Mouse (Mus musculus): ENCODE data around the gene Mcidas. TPM values are rescaled to one million over a fixed set of nuclear protein-coding genes. Genes with fewer than 3 reads are reported as not detected.

Mcidas gene
- polyA plus RNA-seq, 1 experiment from 2014 or later = not detected

DNA sequence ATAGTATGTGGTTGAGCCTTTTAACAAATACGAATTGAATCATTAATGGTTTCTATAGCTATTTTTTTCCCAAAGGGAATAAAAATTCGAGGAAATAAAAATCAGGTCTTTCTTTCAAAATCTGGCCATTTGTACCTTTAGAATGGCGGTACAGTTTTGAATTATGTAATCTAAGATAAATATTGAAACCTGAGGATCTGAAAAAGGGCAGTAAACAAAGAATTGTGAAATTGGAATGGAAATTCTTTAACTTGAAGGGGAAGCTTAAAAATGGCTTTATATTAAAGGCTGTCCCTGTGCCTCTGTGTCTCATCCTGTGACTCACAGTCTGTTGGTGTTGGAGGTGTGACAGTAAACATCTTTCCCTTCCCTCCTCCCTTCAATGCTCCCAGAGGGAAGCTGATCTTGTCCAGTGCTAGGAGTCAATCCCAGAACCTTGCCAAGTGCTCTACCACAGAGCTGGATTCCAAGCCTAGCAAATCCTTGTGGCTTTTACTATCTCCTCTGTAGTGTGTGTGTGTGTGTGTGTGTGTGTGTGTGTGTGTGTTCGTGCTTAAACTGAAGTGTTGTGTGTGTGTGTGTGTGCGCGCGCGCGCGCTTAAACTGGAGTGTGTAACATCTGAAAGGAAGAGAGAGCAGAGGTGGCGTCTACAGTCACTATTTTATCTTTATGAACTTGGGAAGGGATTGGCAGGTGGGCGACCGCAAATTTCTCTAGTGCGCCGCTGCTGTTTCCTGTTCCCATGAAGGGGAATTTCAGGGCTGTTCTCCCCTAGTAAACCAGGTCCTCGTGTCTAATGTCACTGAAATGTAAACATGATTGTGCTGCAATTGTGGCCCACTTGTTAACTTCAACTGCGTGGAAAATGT, 29.9 kb downstream of the Mcidas start:
- Histone ChIP-seq H3K27ac (ENCODE audit: low read depth, low read length) (no peak overlapping the region), H3K4me3 (ENCODE audit: low read depth, low read length) (no peak overlapping the region), H3K27me3 (replicated peaks; ENCODE audit: control insufficient read depth, insufficient read depth, low read length) (peaks cover 4% of the 10 kb centered on the region), H3K36me3 (ENCODE audit: control insufficient read depth, insufficient read depth, low read length) (no peaks in the 10 kb centered on the region), H3K4me1 (replicated peaks; ENCODE audit: control insufficient read depth, insufficient read depth, low read length) (no peaks in the 10 kb centered on the region), H3K4me2 (no peak overlapping the region), H3K9me3 (ENCODE audit: control insufficient read depth, low read length) (no peaks in the 10 kb centered on the region), H3K9ac (ENCODE audit: low read depth, low read length) (no peak overlapping the region)
- ATAC-seq (replicated peaks; ENCODE audit: low FRiP score) = no peak
- no peak for DNase-seq (ENCODE audit: low spot score)
- 76% methylated on average over 17 of the region's 17 CpGs for WGBS

DNA sequence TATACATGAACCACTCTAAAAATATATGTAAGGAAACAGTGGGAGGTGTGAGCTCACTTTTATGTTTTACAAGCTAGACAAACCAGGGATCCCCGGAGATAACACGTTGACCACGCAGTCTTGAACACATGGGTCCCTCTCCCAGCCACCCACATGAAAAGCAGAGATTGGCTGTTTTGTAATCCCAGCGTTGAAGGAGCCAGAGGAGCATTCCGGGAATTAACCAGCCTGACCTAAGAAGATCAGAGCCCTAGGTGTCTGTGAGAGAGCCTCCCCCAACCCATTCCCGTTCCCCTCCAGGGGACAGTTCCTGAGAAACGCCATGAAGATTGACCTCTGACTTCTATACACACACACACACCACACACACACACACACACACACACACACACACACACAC, 37.7 kb downstream of the Mcidas start:
- Histone ChIP-seq H3K4me3 (ENCODE audit: low read depth, low read length) (peak overlapping the region; percentile 49; the same call in 1 of the 2 replicates), H3K27me3 (replicated peaks; ENCODE audit: control insufficient read depth, insufficient read depth, low read length) (peaks cover 64% of the 10 kb centered on the region), H3K4me2 (peak overlapping the region; percentile 68), H3K9ac (ENCODE audit: low read depth, low read length) (no peak overlapping the region), H3K27ac (ENCODE audit: low read depth, low read length) (no peak overlapping the region), H3K9me3 (ENCODE audit: control insufficient read depth, low read length) (no peaks in the 10 kb centered on the region), H3K4me1 (replicated peaks; ENCODE audit: control insufficient read depth, insufficient read depth, low read length) (0 out of 2 replicates have a peak, but pooled peaks cover 3% of the 10 kb centered on the region), H3K36me3 (ENCODE audit: control insufficient read depth, insufficient read depth, low read length) (no peaks in the 10 kb centered on the region)
- DNase-seq (ENCODE audit: low spot score) (no peak), ATAC-seq (replicated peaks; ENCODE audit: low FRiP score) (no peak)
- 3% methylated on average over 7 of the region's 7 CpGs for WGBS

DNA sequence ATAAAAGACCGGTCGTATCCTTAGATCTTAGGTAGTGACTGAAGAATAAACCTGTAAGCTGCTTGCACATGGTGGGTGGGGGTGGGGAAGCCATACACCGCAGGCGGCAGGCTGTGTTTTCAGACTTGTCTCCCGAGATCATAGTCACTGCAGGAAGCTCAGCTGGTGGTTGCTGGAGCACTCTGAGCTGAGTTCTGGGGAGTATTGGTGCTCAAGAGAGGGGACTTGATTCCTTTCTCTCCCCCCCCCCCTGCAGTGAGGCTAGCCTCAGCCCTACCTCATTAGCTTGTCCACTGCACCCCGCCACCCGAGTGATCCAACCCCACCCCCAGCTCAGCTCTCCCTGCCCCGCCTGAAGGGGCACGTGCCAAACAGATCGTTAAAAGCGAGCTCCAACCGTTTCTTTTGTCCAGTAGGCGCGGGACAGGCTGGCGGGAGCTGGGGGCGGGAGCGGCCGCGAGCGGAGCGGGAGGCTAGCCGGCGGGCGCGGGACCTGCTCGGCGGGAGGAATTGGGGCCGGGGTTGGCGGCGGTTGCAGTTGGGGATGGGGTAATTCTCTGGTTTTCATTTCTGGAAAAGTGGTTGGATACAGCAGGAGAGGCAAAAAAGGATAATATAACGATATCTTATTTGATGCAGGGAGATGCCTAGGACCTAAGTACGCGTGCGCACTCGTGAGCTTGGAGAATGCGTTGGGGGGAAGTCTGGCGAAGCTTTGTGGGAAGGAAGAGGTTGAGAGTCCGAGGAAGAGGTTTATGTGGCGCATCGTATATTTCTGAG, 38.3 kb downstream of the Mcidas start:
- peak overlapping the region; percentile 59; the same call in 1 of the 2 replicates for H3K9ac ChIP-seq (ENCODE audit: low read depth, low read length)
- peaks cover 64% of the 10 kb centered on the region for H3K27me3 ChIP-seq (replicated peaks; ENCODE audit: control insufficient read depth, insufficient read depth, low read length)
- peak overlapping the region; percentile 68 for H3K4me2 ChIP-seq
- DNase-seq (ENCODE audit: low spot score) = peak; percentile 53
- WGBS = under 1% methylated on average over 40 of the region's 40 CpGs
- no peaks in the 10 kb centered on the region for H3K36me3 ChIP-seq (ENCODE audit: control insufficient read depth, insufficient read depth, low read length)
- H3K27ac ChIP-seq (ENCODE audit: low read depth, low read length) = no peak overlapping the region
- 0 out of 2 replicates have a peak, but pooled peaks cover 3% of the 10 kb centered on the region for H3K4me1 ChIP-seq (replicated peaks; ENCODE audit: control insufficient read depth, insufficient read depth, low read length)
- H3K4me3 ChIP-seq (ENCODE audit: low read depth, low read length) = peak overlapping the region; percentile 49
- no peaks in the 10 kb centered on the region for H3K9me3 ChIP-seq (ENCODE audit: control insufficient read depth, low read length)
- no peak; the same call in 1 of the 2 replicates for ATAC-seq (replicated peaks; ENCODE audit: low FRiP score)

DNA sequence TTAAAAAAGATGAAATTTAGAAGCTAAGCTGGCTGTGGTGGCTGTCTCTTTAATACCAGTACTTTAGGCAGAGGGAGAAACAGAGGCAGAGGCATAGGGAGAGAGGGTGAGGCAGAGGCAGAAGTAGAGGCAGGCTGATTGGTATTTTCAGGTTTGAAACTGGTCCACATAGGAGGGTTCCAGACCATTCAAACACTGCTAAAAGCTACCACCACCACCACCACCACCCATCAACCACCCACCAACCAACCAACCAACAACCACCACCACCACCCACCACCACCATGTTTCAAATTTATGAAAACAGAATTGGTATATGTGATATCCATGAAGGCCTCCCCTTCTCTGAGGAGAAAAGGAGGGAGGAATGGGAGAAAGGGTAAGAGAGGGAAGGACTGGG, 39.2 kb downstream of the Mcidas start:
- DNase-seq (ENCODE audit: low spot score) = no peak
- H3K27me3 ChIP-seq (replicated peaks; ENCODE audit: control insufficient read depth, insufficient read depth, low read length) = peaks cover 66% of the 10 kb centered on the region

DNA sequence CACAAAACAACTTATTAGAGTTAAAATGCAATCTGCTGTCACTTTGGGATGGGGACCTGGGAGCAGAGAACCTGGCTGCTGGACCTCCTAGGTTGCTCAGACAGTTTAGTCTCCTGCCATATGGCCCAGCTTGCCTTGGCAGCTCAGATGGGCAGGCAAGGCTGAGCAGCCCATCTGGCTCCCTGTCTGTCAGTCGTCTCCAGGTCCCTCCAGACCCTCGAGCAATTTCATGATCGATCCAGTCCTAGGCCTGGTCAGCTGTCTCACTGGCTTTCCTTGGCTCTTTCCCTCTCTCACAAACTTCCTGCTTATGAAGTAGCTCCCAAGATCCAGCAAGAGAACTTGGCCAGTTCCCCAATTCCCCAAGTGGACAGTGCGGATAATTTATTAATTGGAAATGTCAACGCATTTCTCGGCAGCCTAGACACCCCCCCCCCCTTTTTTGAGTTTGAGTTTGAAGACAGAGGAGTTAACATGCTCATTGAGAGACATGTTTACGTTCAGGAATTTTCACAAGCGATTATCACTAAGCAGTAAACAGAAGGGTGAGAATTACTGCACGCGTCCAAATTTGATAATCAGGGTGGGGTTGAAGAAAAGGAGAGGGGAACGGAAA, 40.7 kb downstream of the Mcidas start:
- WGBS = 5% methylated on average over 11 of the region's 11 CpGs
- Histone ChIP-seq H3K27me3 (replicated peaks; ENCODE audit: control insufficient read depth, insufficient read depth, low read length) (peaks cover 58% of the 10 kb centered on the region), H3K4me2 (peak overlapping the region; percentile 97), H3K27ac (ENCODE audit: low read depth, low read length) (no peak overlapping the region), H3K9ac (ENCODE audit: low read depth, low read length) (no peak overlapping the region), H3K4me1 (replicated peaks; ENCODE audit: control insufficient read depth, insufficient read depth, low read length) (peaks cover 3% of the 10 kb centered on the region; the same call in 1 of the 2 replicates), H3K9me3 (ENCODE audit: control insufficient read depth, low read length) (no peaks in the 10 kb centered on the region), H3K4me3 (ENCODE audit: low read depth, low read length) (peak overlapping the region; percentile 61), H3K36me3 (ENCODE audit: control insufficient read depth, insufficient read depth, low read length) (no peaks in the 10 kb centered on the region)
- no peak for DNase-seq (ENCODE audit: low spot score)
- peak; percentile 19; the same call in 1 of the 2 replicates for ATAC-seq (replicated peaks; ENCODE audit: low FRiP score)

More for the DNA sequence above, 39.2 kb downstream of the Mcidas start:
- Histone ChIP-seq H3K9ac (ENCODE audit: low read depth, low read length) (no peak overlapping the region), H3K4me1 (replicated peaks; ENCODE audit: control insufficient read depth, insufficient read depth, low read length) (0 out of 2 replicates have a peak, but pooled peaks cover 3% of the 10 kb centered on the region), H3K4me3 (ENCODE audit: low read depth, low read length) (no peak overlapping the region), H3K27ac (ENCODE audit: low read depth, low read length) (no peak overlapping the region), H3K36me3 (ENCODE audit: control insufficient read depth, insufficient read depth, low read length) (no peaks in the 10 kb centered on the region), H3K9me3 (ENCODE audit: control insufficient read depth, low read length) (no peaks in the 10 kb centered on the region), H3K4me2 (no peak overlapping the region)
- ATAC-seq (replicated peaks; ENCODE audit: low FRiP score) = no peak

DNA sequence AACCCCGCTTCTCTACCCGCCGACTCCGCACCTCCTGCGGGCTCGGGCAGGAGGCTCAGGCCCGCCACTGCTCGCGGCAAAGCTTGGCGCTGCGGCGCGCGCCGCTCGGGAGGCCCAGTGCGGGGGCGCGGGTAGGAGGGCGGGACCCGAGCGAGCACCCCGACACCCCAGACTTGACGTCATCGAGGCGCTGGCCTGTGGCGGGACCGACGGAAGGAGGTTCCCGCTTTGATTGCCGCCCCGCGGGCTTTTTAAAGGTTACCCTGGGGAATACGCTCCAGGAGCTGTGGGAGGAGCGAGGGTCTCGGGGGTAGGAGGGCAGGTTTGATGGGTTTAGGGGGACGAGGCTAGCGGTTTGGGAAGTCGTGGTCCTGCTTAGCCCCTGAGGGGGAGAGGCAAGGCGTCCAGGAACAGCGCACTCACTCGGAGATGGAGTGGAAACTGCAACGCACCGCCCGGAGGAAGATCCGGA, 41.3 kb downstream of the Mcidas start, which contains the start of gene Cdc20b:
Gene Cdc20b, plus strand, starts transcription at position 162 of the 472 bp plus-strand sequence.
- 0 out of 2 replicates have a peak within 1 kb of the TSS, but pooled peaks have one; percentile 41 for H3K9ac ChIP-seq (ENCODE audit: low read depth, low read length)
- H3K9me3 ChIP-seq (ENCODE audit: control insufficient read depth, low read length) = no peaks in the 10 kb centered on the region
- peaks cover 3% of the 10 kb centered on the region; the same call in 1 of the 2 replicates for H3K4me1 ChIP-seq (replicated peaks; ENCODE audit: control insufficient read depth, insufficient read depth, low read length)
- H3K27me3 ChIP-seq (replicated peaks; ENCODE audit: control insufficient read depth, insufficient read depth, low read length) = peaks cover 58% of the 10 kb centered on the region
- WGBS = under 1% methylated on average over 46 of the region's 46 CpGs
- no peaks in the 10 kb centered on the region for H3K36me3 ChIP-seq (ENCODE audit: control insufficient read depth, insufficient read depth, low read length)
- no peak within 1 kb of the TSS for H3K27ac ChIP-seq (ENCODE audit: low read depth, low read length)
- ATAC-seq (replicated peaks; ENCODE audit: low FRiP score) (peak; percentile 54), DNase-seq (ENCODE audit: low spot score) (peak; percentile 56)
- peak within 1 kb of the TSS; percentile 97 for H3K4me2 ChIP-seq
- H3K4me3 ChIP-seq (ENCODE audit: low read depth, low read length) = peak within 1 kb of the TSS; percentile 61

DNA sequence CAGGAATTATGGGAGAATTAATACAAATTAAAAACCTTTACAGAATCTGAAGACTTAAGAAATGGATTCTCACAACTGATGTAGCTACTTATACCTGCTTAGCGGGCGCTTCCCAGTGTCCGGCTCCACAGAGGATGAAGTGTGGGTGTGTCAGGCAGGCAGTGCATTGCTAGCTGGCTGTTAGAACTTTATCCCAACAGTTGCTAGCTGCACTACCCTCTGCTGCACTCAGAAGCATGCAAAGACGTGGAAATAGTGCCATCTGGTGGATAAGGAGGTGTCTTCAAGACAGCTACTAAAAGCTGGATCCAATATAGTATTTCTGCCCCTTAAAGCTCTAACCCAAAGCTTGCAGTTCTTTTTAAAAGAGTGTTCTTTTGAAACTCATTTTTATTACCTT, 42.2 kb downstream of the Mcidas start:
- WGBS = 3% methylated on average over 4 of the region's 4 CpGs
- Histone ChIP-seq H3K27me3 (replicated peaks; ENCODE audit: control insufficient read depth, insufficient read depth, low read length) (peaks cover 55% of the 10 kb centered on the region), H3K4me3 (ENCODE audit: low read depth, low read length) (peak overlapping the region; percentile 61; the same call in 1 of the 2 replicates), H3K4me2 (peak overlapping the region; percentile 97), H3K36me3 (ENCODE audit: control insufficient read depth, insufficient read depth, low read length) (no peaks in the 10 kb centered on the region), H3K27ac (ENCODE audit: low read depth, low read length) (no peak overlapping the region), H3K9ac (ENCODE audit: low read depth, low read length) (no peak overlapping the region), H3K9me3 (ENCODE audit: control insufficient read depth, low read length) (no peaks in the 10 kb centered on the region), H3K4me1 (replicated peaks; ENCODE audit: control insufficient read depth, insufficient read depth, low read length) (peaks cover 3% of the 10 kb centered on the region; the same call in 1 of the 2 replicates)
- DNase-seq (ENCODE audit: low spot score) = peak; percentile 53
- peak; percentile 86 for ATAC-seq (replicated peaks; ENCODE audit: low FRiP score)

DNA sequence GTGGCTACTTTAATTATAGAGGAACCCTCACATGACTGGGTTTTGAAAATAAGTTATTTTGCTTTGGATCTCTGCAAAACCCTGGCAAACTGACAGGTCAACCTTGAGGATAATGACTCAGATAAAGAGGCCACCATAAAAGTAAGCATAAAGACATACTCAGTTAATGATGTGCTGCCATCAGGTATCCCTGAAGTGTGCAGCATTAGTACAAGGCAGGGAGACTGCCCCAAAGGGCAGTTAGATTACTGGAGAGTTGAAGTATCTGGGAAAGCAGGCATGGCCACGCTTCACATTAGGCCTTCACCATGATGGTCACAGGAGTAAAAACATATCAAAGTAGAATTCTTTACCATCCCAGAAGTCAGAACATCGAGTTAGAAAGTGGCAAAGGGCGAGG, 51.2 kb downstream of the Mcidas start:
- no peaks in the 10 kb centered on the region for H3K9me3 ChIP-seq (ENCODE audit: control insufficient read depth, low read length)
- H3K4me1 ChIP-seq (replicated peaks; ENCODE audit: control insufficient read depth, insufficient read depth, low read length) = no peaks in the 10 kb centered on the region
- ATAC-seq (replicated peaks; ENCODE audit: low FRiP score) = no peak
- no peak overlapping the region for H3K27ac ChIP-seq (ENCODE audit: low read depth, low read length)
- DNase-seq (ENCODE audit: low spot score) = no peak
- H3K4me2 ChIP-seq = peak overlapping the region; percentile 54; the same call in 1 of the 2 replicates
- H3K4me3 ChIP-seq (ENCODE audit: low read depth, low read length) = peak overlapping the region; percentile 39
- no peaks in the 10 kb centered on the region for H3K27me3 ChIP-seq (replicated peaks; ENCODE audit: control insufficient read depth, insufficient read depth, low read length)
- no peak overlapping the region for H3K9ac ChIP-seq (ENCODE audit: low read depth, low read length)
- WGBS = 67% methylated on average over 3 of the region's 3 CpGs
- H3K36me3 ChIP-seq (ENCODE audit: control insufficient read depth, insufficient read depth, low read length) = 0 out of 2 replicates have a peak, but pooled peaks cover 4% of the 10 kb centered on the region

Measured in liver, embryonic 11.5 days (tissue).